Comparison of ENCODE assay signal across 40 mouse cellular contexts in genomic region chr11:49264081-49264480, GRCm38 (mm10). TPM values are rescaled to one million over a fixed set of nuclear protein-coding genes. Genes with fewer than 3 reads are reported as not detected.
"Had no signal": no experiment of that assay in that cellular context is flagged by ENCODE, and none has a peak within 500 bp of the region (broad histone marks: within the 10 kb centered on the region; RNA-seq: fewer than 3 reads in every experiment).

No protein-coding gene starts in this region.

- ATAC-seq: forebrain, postnatal 0 days; hindbrain, postnatal 0 days had no signal

- H3K4me1 ChIP-seq: hindbrain, embryonic 13.5 days; hindbrain, embryonic 15.5 days; limb, embryonic 13.5 days had no signal

- H3K9me3 ChIP-seq: heart, embryonic 13.5 days; heart, embryonic 15.5 days; hindbrain, embryonic 13.5 days; hindbrain, embryonic 15.5 days; kidney, embryonic 15.5 days; limb, embryonic 13.5 days; limb, embryonic 15.5 days had no signal

- DNase-seq: forebrain, postnatal 0 days; gastrocnemius, postnatal 10 days; gastrocnemius, postnatal 36 days; heart, postnatal 14 days; heart, postnatal 36 days; kidney, adult 11 months; kidney, adult 2 months; kidney, adult 9 months; kidney, postnatal 14 days; layer of hippocampus, adult 9-11 months; layer of hippocampus, postnatal 36 days; left cerebral cortex, postnatal 4 days had no signal

- H3K4me2 ChIP-seq: heart, embryonic 11.5 days; heart, embryonic 13.5 days; heart, embryonic 15.5 days; hindbrain, embryonic 13.5 days; hindbrain, embryonic 15.5 days; kidney, embryonic 15.5 days; limb, embryonic 13.5 days; limb, embryonic 15.5 days had no signal

- H3K9ac ChIP-seq: forebrain, postnatal 0 days; heart, embryonic 13.5 days; heart, embryonic 15.5 days; hindbrain, embryonic 13.5 days; hindbrain, embryonic 15.5 days; kidney, embryonic 15.5 days; limb, embryonic 13.5 days; limb, embryonic 15.5 days had no signal

- H3K4me3 ChIP-seq: heart, embryonic 13.5 days; heart, embryonic 15.5 days; hindbrain, embryonic 13.5 days; hindbrain, embryonic 15.5 days; kidney, embryonic 15.5 days; limb, embryonic 13.5 days; limb, embryonic 15.5 days had no signal

- H3K27me3 ChIP-seq: heart, embryonic 13.5 days; heart, embryonic 15.5 days; hindbrain, embryonic 13.5 days; hindbrain, embryonic 15.5 days; kidney, embryonic 15.5 days; limb, embryonic 13.5 days; limb, embryonic 15.5 days had no signal

- H3K27ac ChIP-seq: heart, embryonic 13.5 days; heart, embryonic 15.5 days; hindbrain, embryonic 13.5 days; hindbrain, embryonic 15.5 days; hindbrain, postnatal 0 days; kidney, embryonic 15.5 days; kidney, postnatal 0 days; limb, embryonic 13.5 days; limb, embryonic 15.5 days had no signal

RNA-seq across cellular contexts. Expression of gene Olfr1393, which starts 14.0 kb away (rescaled TPM):
- total RNA-seq: gastrocnemius, postnatal 36 days; hematopoietic stem cell, adult 5-6 weeks; hindbrain, postnatal 0 days; layer of hippocampus, adult 18-20 months; layer of hippocampus, adult 8-10 months; layer of hippocampus, postnatal 36 days had no signal
- polyA plus RNA-seq: heart, embryonic 11.5 days; heart, embryonic 15.5 days; hindbrain, embryonic 11.5 days; hindbrain, embryonic 15.5 days; intestine, embryonic 14.5 days; kidney, embryonic 15.5 days; limb, embryonic 11.5 days; limb, embryonic 13.5 days; limb, embryonic 15.5 days had no signal

RNA-seq across cellular contexts. Expression of gene Olfr1392, which starts 21.0 kb away (rescaled TPM):
- total RNA-seq: gastrocnemius, adult 18-20 months; gastrocnemius, postnatal 10 days; gastrocnemius, postnatal 36 days; heart, adult 18-20 months; heart, postnatal 14 days; heart, postnatal 36 days; hematopoietic stem cell, adult 5-6 weeks; hindbrain, postnatal 0 days; layer of hippocampus, adult 8-10 months; layer of hippocampus, postnatal 14 days; layer of hippocampus, postnatal 36 days; left cerebral cortex, adult 18-20 months; liver, adult 2 months had no signal
- polyA plus RNA-seq: heart, embryonic 11.5 days; heart, embryonic 13.5 days; heart, embryonic 15.5 days; heart, postnatal 0 days; hindbrain, embryonic 11.5 days; hindbrain, embryonic 13.5 days; hindbrain, embryonic 15.5 days; hindbrain, postnatal 0 days; intestine, embryonic 14.5 days; intestine, embryonic 16.5 days; limb, embryonic 11.5 days; limb, embryonic 13.5 days had no signal

RNA-seq across cellular contexts. Expression of gene Olfr10, which starts 40.5 kb away (rescaled TPM):
- total RNA-seq: gastrocnemius, adult 18-20 months; gastrocnemius, postnatal 10 days; gastrocnemius, postnatal 36 days; heart, adult 18-20 months; heart, postnatal 14 days; heart, postnatal 36 days; hematopoietic stem cell, adult 5-6 weeks; hindbrain, postnatal 0 days; layer of hippocampus, adult 18-20 months; layer of hippocampus, adult 8-10 months; layer of hippocampus, postnatal 14 days; layer of hippocampus, postnatal 36 days; left cerebral cortex, adult 18-20 months; left cerebral cortex, adult 8-10 months; left cerebral cortex, postnatal 10 days; left cerebral cortex, postnatal 25 days; left cerebral cortex, postnatal 4 days; liver, adult 2 months had no signal
- polyA plus RNA-seq: forebrain, postnatal 0 days; gonadal fat pad, adult 2 months; heart, embryonic 11.5 days; heart, embryonic 13.5 days; heart, embryonic 15.5 days; heart, postnatal 0 days; hindbrain, embryonic 11.5 days; hindbrain, embryonic 13.5 days; hindbrain, embryonic 15.5 days; hindbrain, postnatal 0 days; intestine, embryonic 14.5 days; intestine, embryonic 16.5 days; kidney, adult 2 months; kidney, embryonic 15.5 days; kidney, postnatal 0 days; large intestine, adult 2 months; limb, embryonic 11.5 days; limb, embryonic 13.5 days; limb, embryonic 15.5 days; liver, adult 2 months had no signal

RNA-seq across cellular contexts. Expression of gene Olfr1391, which starts 58.5 kb away (rescaled TPM):
- total RNA-seq: forebrain, postnatal 0 days; gastrocnemius, adult 18-20 months; gastrocnemius, postnatal 10 days; gastrocnemius, postnatal 36 days; heart, adult 18-20 months; heart, postnatal 14 days; heart, postnatal 36 days; hematopoietic stem cell, adult 5-6 weeks; hindbrain, postnatal 0 days; layer of hippocampus, adult 18-20 months; layer of hippocampus, adult 8-10 months; layer of hippocampus, postnatal 14 days; layer of hippocampus, postnatal 36 days; left cerebral cortex, adult 18-20 months; left cerebral cortex, adult 8-10 months; left cerebral cortex, postnatal 10 days; left cerebral cortex, postnatal 25 days; left cerebral cortex, postnatal 4 days; liver, adult 2 months had no signal
- polyA plus RNA-seq: forebrain, postnatal 0 days; gonadal fat pad, adult 2 months; heart, embryonic 11.5 days; heart, embryonic 13.5 days; heart, embryonic 15.5 days; heart, postnatal 0 days; hindbrain, embryonic 11.5 days; hindbrain, embryonic 13.5 days; hindbrain, embryonic 15.5 days; hindbrain, postnatal 0 days; intestine, embryonic 14.5 days; intestine, embryonic 16.5 days; kidney, adult 2 months; kidney, embryonic 15.5 days; kidney, postnatal 0 days; large intestine, adult 2 months; limb, embryonic 11.5 days; limb, embryonic 13.5 days; limb, embryonic 15.5 days; liver, adult 2 months had no signal
